Mouse (Mus musculus) liver, embryonic 14.5 days (tissue): ENCODE results near the gene Zfp316. TPM values are rescaled to one million over a fixed set of nuclear protein-coding genes. Genes with fewer than 3 reads are reported as not detected.

Source experiments
- ATAC-seq: fragments of 200-750 bp; cut with Nextera tagmentation; 2 replicates; pipeline ENCODE4 v1.8.0; 2017; ENCODE audit warnings: moderate number of reproducible peaks, mild to moderate bottlenecking, moderate library complexity; ENCODE audit not compliant: insufficient read depth
- DNase-seq, 3 experiments: peaks; one replicate each; pipeline ENCODE4 v3.0.0-alpha.2; 2012 to 2013; ENCODE audit warnings: low read depth in 3 of 3, low spot score in 3 of 3
- H3K27ac ChIP-seq: fragments of 300-500 bp; sonication (generic); 2 replicates; pipeline ENCODE4 v1.5.1; 2014; ENCODE audit warnings: moderate library complexity, mild to moderate bottlenecking, control low read depth, inconsistent platforms
- H3K27me3 ChIP-seq: fragments of 300-500 bp; sonication (generic); 2 replicates; pipeline ENCODE4 v1.6.1; 2014; ENCODE audit warnings: mild to moderate bottlenecking, low read length, moderate library complexity; ENCODE audit not compliant: control insufficient read depth, insufficient read depth
- H3K36me3 ChIP-seq: fragments of 300-500 bp; sonication (generic); replicated peaks from 2 replicates; pipeline ENCODE4 v1.6.1; 2014; ENCODE audit warnings: low read depth; ENCODE audit not compliant: control insufficient read depth, insufficient read depth
- H3K4me1 ChIP-seq, 2 experiments: fragments of 200-500 bp in 1 of 2; fragments of 300-500 bp in 1 of 2; sonication (generic) in 1 of 2; replicated peaks; 2 replicates each; pipeline ENCODE4 v1.6.1; 2012 to 2014; ENCODE audit warnings: antibody characterized with exemption in 1 of 2, inconsistent platforms in 1 of 2, low read length in 1 of 2; ENCODE audit not compliant: control insufficient read depth in 2 of 2, insufficient read depth in 2 of 2
- H3K4me2 ChIP-seq: fragments of 300-500 bp; sonication (generic); 2 replicates; pipeline ENCODE4 v1.6.1; 2014; ENCODE audit warnings: low read depth, mild to moderate bottlenecking, control low read depth, moderate library complexity
- H3K4me3 ChIP-seq, 2 experiments: fragments of 200-500 bp in 1 of 2; fragments of 300-500 bp in 1 of 2; sonication (generic) in 1 of 2; 2 replicates each; pipeline ENCODE4 v1.5.1; 2012 to 2014; ENCODE audit warnings: low read depth in 2 of 2, low read length in 2 of 2, mild to moderate bottlenecking in 2 of 2, control low read depth in 1 of 2, inconsistent platforms in 1 of 2, moderate library complexity in 1 of 2; ENCODE audit not compliant: insufficient read depth in 1 of 2
- H3K9ac ChIP-seq: fragments of 300-500 bp; sonication (generic); replicated peaks from 2 replicates; pipeline ENCODE4 v1.6.1; 2014; ENCODE audit warnings: mild to moderate bottlenecking, control low read depth, moderate library complexity
- H3K9me3 ChIP-seq: fragments of 300-500 bp; sonication (generic); 2 replicates; pipeline ENCODE4 v1.6.1; 2016; ENCODE audit warnings: low read length, mixed read lengths; ENCODE audit not compliant: control insufficient read depth
- CTCF ChIP-seq: IDR thresholded peaks from 2 replicates; pipeline ENCODE4 v1.5.1; 2016; ENCODE audit warnings: antibody characterized with exemption, low read depth, control low read depth
- EP300 ChIP-seq: IDR thresholded peaks from 2 replicates; pipeline ENCODE4 v1.6.1; 2016; ENCODE audit warnings: antibody characterized with exemption, low read depth
- WGBS: fragments of 180-500 bp; shearing (Covaris S2); extraction: QIAGEN DNeasy Blood & Tissue Kit; methylation state at CpG from one replicate; pipeline ENCODE4 v1.1.7; 2014; ENCODE audit not compliant: insufficient replicate concordance; 5-methylcytosine and 5-hydroxymethylcytosine counted together
- polyA plus RNA-seq, 2 experiments: library from polyadenylated mRNA; depleted of rRNA in 1 of 2; stranded (reverse) in 1 of 2; unstranded in 1 of 2; fragments of >200 nt; fragmentation: Nextera tagmentation in 1 of 2; extraction: Ambion mirVana in 1 of 2; gene quantifications; 2 replicates each; pipeline versions ENCODE4 v1.2.1 to v1.2.3; 2012 to 2014

Gene Zfp316
- polyA plus RNA-seq, 2 experiments, result 0.05 to 0.33 TPM

DNA sequence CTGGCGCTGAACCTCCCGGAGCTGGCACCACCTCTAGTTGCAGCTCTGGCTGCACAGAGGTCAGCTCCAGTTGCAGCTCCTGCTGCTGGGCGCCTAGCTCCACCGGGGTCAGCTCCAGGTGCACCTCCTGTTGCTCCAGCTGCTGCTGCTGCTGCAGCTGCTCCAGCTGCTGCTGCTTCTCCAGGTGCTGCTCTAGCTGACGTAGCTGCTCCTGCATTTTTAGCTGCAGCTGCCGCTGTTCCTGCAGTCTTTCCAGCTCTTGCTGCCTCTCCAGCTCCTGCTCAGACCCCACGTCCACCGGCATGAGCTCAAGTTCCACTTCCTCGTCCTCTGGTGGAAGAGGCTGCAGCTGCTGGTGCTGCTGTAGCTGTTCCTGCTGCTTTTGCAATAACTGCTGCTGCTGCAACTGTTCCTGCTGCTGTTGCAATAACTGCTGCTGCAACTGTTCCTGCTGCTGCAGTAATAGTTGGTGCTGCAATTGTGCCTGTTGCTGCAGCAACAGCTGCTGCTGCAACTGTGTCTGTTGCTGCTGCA lies 18.6 kb upstream of the Zfp316 start:
- peak overlapping the region; percentile 45 for H3K4me2 ChIP-seq
- WGBS, result 11% methylated on average over 9 of the region's 9 CpGs
- peaks cover 52% of the 10 kb centered on the region for H3K27me3 ChIP-seq
- no peak overlapping the region for H3K4me3 ChIP-seq
- DNase-seq, result no peak
- no peaks in the 10 kb centered on the region for H3K4me1 ChIP-seq
- no peaks in the 10 kb centered on the region for H3K36me3 ChIP-seq
- no peak for TF ChIP-seq EP300
- no peak for TF ChIP-seq CTCF
- no peak overlapping the region for H3K27ac ChIP-seq
- no peak overlapping the region for H3K9ac ChIP-seq
- H3K9me3 ChIP-seq, result no peaks in the 10 kb centered on the region
- no peak for ATAC-seq

DNA sequence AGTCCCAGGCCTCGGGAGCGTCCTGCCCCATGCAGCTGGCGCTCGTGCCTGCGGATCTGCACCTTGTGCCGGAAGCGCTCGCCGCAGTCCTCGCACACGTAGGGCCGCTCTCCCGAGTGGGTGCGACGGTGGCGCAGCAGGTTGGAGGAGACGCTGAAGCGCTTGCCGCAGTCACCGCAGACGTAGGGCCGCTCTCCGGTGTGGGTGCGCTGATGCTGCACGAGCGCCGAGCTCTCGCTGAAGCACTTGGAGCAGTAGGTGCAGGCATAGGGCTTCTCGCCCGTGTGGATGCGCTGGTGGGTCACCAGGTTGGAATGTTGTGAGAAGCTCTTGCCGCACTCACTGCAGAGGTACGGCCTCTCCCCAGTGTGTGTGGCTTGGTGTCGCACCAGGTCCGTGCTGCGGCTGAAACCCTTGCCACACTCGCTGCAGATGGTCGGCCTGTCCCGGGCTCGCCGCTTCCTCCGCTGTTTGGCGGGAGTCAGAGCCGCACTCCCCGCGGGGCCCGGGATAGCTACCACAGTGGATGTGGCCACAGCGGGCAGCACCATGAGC lies 18.0 kb upstream of the Zfp316 start:
- H3K9ac ChIP-seq, result no peak overlapping the region
- TF ChIP-seq CTCF, result no peak
- no peak for TF ChIP-seq EP300

DNA sequence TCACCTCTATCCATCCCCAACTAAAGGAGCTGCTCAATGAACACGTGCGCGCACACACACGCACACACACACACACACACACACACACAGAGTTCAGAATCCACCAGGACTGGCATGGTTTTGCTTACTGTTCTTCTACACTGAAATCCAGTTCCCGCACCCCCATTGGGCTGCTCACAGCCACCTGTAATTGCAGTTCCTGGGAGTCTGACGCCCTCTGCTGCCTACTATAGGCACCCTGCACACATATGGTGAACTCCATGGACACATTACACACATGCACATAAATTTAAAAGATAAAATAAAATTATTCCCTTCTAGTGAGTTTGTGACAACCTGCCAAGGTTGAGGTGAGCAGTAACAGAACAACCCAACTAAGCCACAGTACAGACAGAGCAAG lies 14.9 kb upstream of the Zfp316 start:
- H3K4me1 ChIP-seq, result no peaks in the 10 kb centered on the region
- no peaks in the 10 kb centered on the region for H3K9me3 ChIP-seq
- peaks cover 26% of the 10 kb centered on the region for H3K27me3 ChIP-seq
- no peak overlapping the region for H3K4me3 ChIP-seq
- WGBS, result 44% methylated on average over 6 of the region's 6 CpGs
- H3K9ac ChIP-seq, result no peak overlapping the region
- H3K36me3 ChIP-seq, result no peaks in the 10 kb centered on the region
- no peak overlapping the region for H3K27ac ChIP-seq
- no peak for DNase-seq
- ATAC-seq, result no peak
- TF ChIP-seq CTCF, result peak; percentile 51
- no peak for TF ChIP-seq EP300
- no peak overlapping the region for H3K4me2 ChIP-seq

More for the DNA sequence above, 18.0 kb upstream of the Zfp316 start:
- Histone ChIP-seq H3K4me2 (peak overlapping the region; percentile 45), H3K27me3 (peaks cover 46% of the 10 kb centered on the region), H3K4me1 (no peaks in the 10 kb centered on the region), H3K27ac (no peak overlapping the region), H3K9me3 (no peaks in the 10 kb centered on the region), H3K36me3 (no peaks in the 10 kb centered on the region), H3K4me3 (peak overlapping the region in 1 of 2 experiments; percentile 10; a peak in 1 of 4 replicates)
- WGBS, result 3% methylated on average over 48 of the region's 48 CpGs
- ATAC-seq (no peak), DNase-seq (no peak)

DNA sequence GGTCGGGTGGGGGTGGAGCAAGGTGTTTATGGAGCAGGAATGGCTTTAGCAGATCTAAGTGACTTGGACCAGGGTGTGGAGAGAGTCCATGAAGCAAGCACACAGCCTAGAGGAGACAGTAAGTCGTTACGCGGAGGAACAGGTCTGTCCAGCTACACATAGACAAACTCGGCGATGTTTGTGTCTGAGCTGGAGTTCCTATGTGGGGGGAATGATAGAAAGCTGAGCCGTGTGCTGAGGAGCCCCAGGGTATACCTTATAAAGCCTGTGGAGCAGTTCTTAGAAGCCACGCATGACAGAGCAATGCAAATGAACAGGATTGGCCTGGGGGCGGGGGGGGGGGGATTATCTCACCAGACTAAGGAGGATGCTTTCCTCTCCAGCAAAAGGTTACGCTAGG lies 9.4 kb upstream of the Zfp316 start:
- WGBS, result 39% methylated on average over 10 of the region's 10 CpGs

DNA sequence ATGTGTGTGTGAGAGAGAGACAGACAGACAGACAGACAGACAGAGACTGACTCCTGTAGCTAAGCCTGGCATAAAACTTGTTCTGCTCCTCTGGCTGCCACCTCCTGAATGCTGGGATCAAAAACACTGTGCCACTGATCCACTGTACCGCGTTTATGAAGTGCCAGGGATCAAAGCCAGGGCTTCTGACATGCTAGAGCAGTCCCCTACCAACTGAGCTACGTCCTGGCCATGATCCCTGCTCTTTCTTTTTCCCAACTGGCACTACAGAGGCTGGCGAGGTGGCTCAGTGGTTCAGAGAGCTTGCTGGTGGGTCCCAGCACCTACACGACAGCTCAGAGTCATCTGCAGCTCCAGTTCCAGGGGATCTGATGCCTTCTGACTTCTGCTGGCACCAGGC lies 5.9 kb upstream of the Zfp316 start:
- Histone ChIP-seq H3K9me3 (no peaks in the 10 kb centered on the region), H3K9ac (no peak overlapping the region), H3K27me3 (no peaks in the 10 kb centered on the region), H3K4me3 (no peak overlapping the region), H3K4me2 (no peak overlapping the region), H3K4me1 (no peaks in the 10 kb centered on the region), H3K36me3 (no peaks in the 10 kb centered on the region), H3K27ac (no peak overlapping the region)
- DNase-seq (no peak), ATAC-seq (no peak)
- WGBS, result 38% methylated on average over 5 of the region's 5 CpGs
- no peak for TF ChIP-seq EP300
- no peak for TF ChIP-seq CTCF

More for the DNA sequence above, 9.4 kb upstream of the Zfp316 start:
- DNase-seq (no peak), ATAC-seq (no peak)
- Histone ChIP-seq H3K4me1 (no peaks in the 10 kb centered on the region), H3K4me3 (no peak overlapping the region), H3K9me3 (no peaks in the 10 kb centered on the region), H3K27me3 (no peaks in the 10 kb centered on the region), H3K36me3 (no peaks in the 10 kb centered on the region), H3K27ac (no peak overlapping the region), H3K9ac (no peak overlapping the region), H3K4me2 (no peak overlapping the region)
- no peak for TF ChIP-seq CTCF
- TF ChIP-seq EP300, result no peak
